In genomic region chr4:123527607-123528010, GRCm38 (mm10) we compare ENCODE assay signal across 8 mouse cellular contexts.
DNase-seq lines count a peak whose midpoint lies in the region; ATAC-seq and TF ChIP-seq lines count a peak whose summit lies in the region.

No protein-coding gene starts in this region.

- H3K36me3 ChIP-seq in embryonic facial prominence, embryonic 11.5 days (replicated peaks; ENCODE audit: control insufficient read depth, insufficient read depth, low read depth, low read length), result no peaks in the 10 kb centered on the region
- H3K36me3 ChIP-seq in heart, embryonic 14.5 days (ENCODE audit: control insufficient read depth, insufficient read depth, low read length), result peaks cover 15% of the 10 kb centered on the region
- no peaks in the 10 kb centered on the region for H3K36me3 ChIP-seq in lung, postnatal 0 days (ENCODE audit: insufficient read depth, low read length)

- 2% methylated on average over 8 of the region's 8 CpGs for WGBS in embryonic facial prominence, embryonic 11.5 days
- 16% methylated on average over 8 of the region's 8 CpGs for WGBS in heart, embryonic 14.5 days
- 15% methylated on average over 8 of the region's 8 CpGs for WGBS in lung, postnatal 0 days

- DNase-seq in gastrocnemius, postnatal 10 days, result peak; percentile 5
- no peak for DNase-seq in gastrocnemius, adult 8-10 months (ENCODE audit: low spot score in 2 of 2)
- peak; percentile 64 for DNase-seq in embryonic facial prominence, embryonic 11.5 days (ENCODE audit: low spot score)
- DNase-seq in layer of hippocampus, postnatal 25 days (ENCODE audit: extremely low spot score in 1 of 2, low spot score in 1 of 2), result peak; percentile 27 to 39
- DNase-seq in lung, postnatal 0 days (ENCODE audit: low spot score), result peak; percentile 76
- DNase-seq in right cerebral cortex, postnatal 14 days, result peak; percentile 29
- no peak for DNase-seq in urinary bladder, postnatal 25 days (ENCODE audit: low spot score)

- no peaks in the 10 kb centered on the region for H3K9me3 ChIP-seq in embryonic facial prominence, embryonic 11.5 days (replicated peaks; ENCODE audit: control insufficient read depth, low read length)
- H3K9me3 ChIP-seq in heart, embryonic 14.5 days (ENCODE audit: control insufficient read depth, low read length), result no peaks in the 10 kb centered on the region
- H3K9me3 ChIP-seq in lung, postnatal 0 days (ENCODE audit: low read length), result no peaks in the 10 kb centered on the region

- peak; percentile 37; the same call in 1 of the 2 replicates for ATAC-seq in embryonic facial prominence, embryonic 11.5 days (replicated peaks; ENCODE audit: insufficient number of reproducible peaks, low FRiP score, low TSS enrichment, low read depth)
- 0 out of 2 replicates have a peak, but pooled peaks have one; percentile 44 for ATAC-seq in heart, embryonic 14.5 days (ENCODE audit: insufficient number of reproducible peaks, insufficient read depth, low FRiP score, low read depth)
- ATAC-seq in lung, postnatal 0 days, result peak; percentile 55

- H3K4me1 ChIP-seq in embryonic facial prominence, embryonic 11.5 days (ENCODE audit: control insufficient read depth, insufficient read depth, low read length), result no peaks in the 10 kb centered on the region
- peaks cover 6 to 38% of the 10 kb centered on the region in 2 experiments; a peak in 2 of 4 replicates for H3K4me1 ChIP-seq in heart, embryonic 14.5 days (ENCODE audit: control insufficient read depth in 2 of 2, insufficient read depth in 2 of 2, low read length in 2 of 2)
- H3K4me1 ChIP-seq in lung, postnatal 0 days (ENCODE audit: insufficient read depth, low read depth, low read length), result peaks cover 5% of the 10 kb centered on the region; the same call in 1 of the 2 replicates

- H3K4me3 ChIP-seq in embryonic facial prominence, embryonic 11.5 days (ENCODE audit: low read depth, low read length), result peak overlapping the region; percentile 11; the same call in 1 of the 2 replicates
- H3K4me3 ChIP-seq in heart, embryonic 14.5 days (ENCODE audit: control insufficient read depth in 1 of 2, insufficient read depth in 1 of 2, low read depth in 1 of 2, low read length in 2 of 2), result peak overlapping the region in 1 of 2 experiments; percentile 22; a peak in 2 of 4 replicates
- peak overlapping the region; percentile 6; the same call in 1 of the 2 replicates for H3K4me3 ChIP-seq in lung, postnatal 0 days (ENCODE audit: low read depth, low read length)

- TF ChIP-seq CTCF in lung, postnatal 0 days (IDR thresholded peaks at IDR 0.05), result no peak

- no peak overlapping the region for H3K27ac ChIP-seq in embryonic facial prominence, embryonic 11.5 days (replicated peaks; ENCODE audit: low read depth, low read length)
- H3K27ac ChIP-seq in heart, embryonic 14.5 days (replicated peaks in 1 of 2; ENCODE audit: control insufficient read depth in 1 of 2, insufficient read depth in 1 of 2, low read depth in 2 of 2, low read length in 2 of 2), result peak overlapping the region; percentile 49 to 50
- H3K27ac ChIP-seq in lung, postnatal 0 days (ENCODE audit: low read length), result no peak overlapping the region

- H3K9ac ChIP-seq in embryonic facial prominence, embryonic 11.5 days (replicated peaks; ENCODE audit: low read length), result peak overlapping the region; percentile 27
- peak overlapping the region; percentile 59 for H3K9ac ChIP-seq in heart, embryonic 14.5 days (ENCODE audit: low read length)
- no peak overlapping the region for H3K9ac ChIP-seq in lung, postnatal 0 days (replicated peaks; ENCODE audit: low read depth)

- peak overlapping the region; percentile 38 for H3K4me2 ChIP-seq in embryonic facial prominence, embryonic 11.5 days (ENCODE audit: low read depth, low read length)
- peak overlapping the region; percentile 57 for H3K4me2 ChIP-seq in heart, embryonic 14.5 days (ENCODE audit: low read length)
- H3K4me2 ChIP-seq in lung, postnatal 0 days (replicated peaks; ENCODE audit: low read depth, low read length), result peak overlapping the region; percentile 38

- no peak for TF ChIP-seq EP300 in lung, postnatal 0 days (IDR thresholded peaks at IDR 0.05)

- H3K27me3 ChIP-seq in embryonic facial prominence, embryonic 11.5 days (ENCODE audit: control insufficient read depth, insufficient read depth, low read length), result no peaks in the 10 kb centered on the region
- H3K27me3 ChIP-seq in heart, embryonic 14.5 days (ENCODE audit: control insufficient read depth, insufficient read depth, low read length), result no peaks in the 10 kb centered on the region
- no peaks in the 10 kb centered on the region for H3K27me3 ChIP-seq in lung, postnatal 0 days (replicated peaks; ENCODE audit: insufficient read depth, low read length)

Comparison
In these comparisons a context has a peak if more than half of its experiments do, and no peak if none do; other contexts are left out.
1. DNase-seq: peak in gastrocnemius, postnatal 10 days (single experiment), embryonic facial prominence, embryonic 11.5 days (single experiment), layer of hippocampus, postnatal 25 days (2 of 2), lung, postnatal 0 days (single experiment) and right cerebral cortex, postnatal 14 days (single experiment); none in gastrocnemius, adult 8-10 months (0 of 2) and urinary bladder, postnatal 25 days (single experiment).
2. H3K27ac ChIP-seq: peak in heart, embryonic 14.5 days (2 of 2); none in embryonic facial prominence, embryonic 11.5 days (single experiment) and lung, postnatal 0 days (single experiment).
3. Peak in every context shown above with its lines, with median percentiles within 50 percentile points of each other: ATAC-seq and H3K4me2 ChIP-seq.